Mouse (Mus musculus) lung, postnatal 0 days (tissue): ENCODE data around the gene Chrnb1.

Source experiments
- CTCF ChIP-seq: IDR thresholded peaks from 2 replicates; pipeline ENCODE4 v1.5.1; 2016; ENCODE audit warnings: antibody characterized with exemption, mild to moderate bottlenecking
- EP300 ChIP-seq: IDR thresholded peaks from 2 replicates; pipeline ENCODE4 v1.6.1; 2016; ENCODE audit warnings: antibody characterized with exemption, mild to moderate bottlenecking, control low read depth

GRCm38 (mm10) chr11:69767625-69767909, 28.2 kb downstream of the Chrnb1 start:
- no peak for TF ChIP-seq CTCF
- peak; percentile 68; the same call in 1 of the 2 replicates for TF ChIP-seq EP300
